Mouse (Mus musculus) heart, adult 11 months (tissue): Measurements from ENCODE around the gene Cmtm1.
"Not testable (repeated sequence)": the region's sequence is repeated elsewhere in the genome, so short reads cannot be mapped to it uniquely, and the experiment has no call there.

Experiments
- DNase-seq: peaks from one replicate; pipeline ENCODE4 v3.0.0; 2022

Gene Cmtm1

GRCm38 (mm10) chr8:104313311-104313710 is 3.4 kb upstream of the Cmtm1 start:
- DNase-seq, result peak; percentile 85

- DNase-seq, result peak; percentile 63
Measured at GRCm38 (mm10) chr8:104312023-104312422, 2.1 kb upstream of the Cmtm1 start.

- peak; percentile 76 for DNase-seq
Measured at GRCm38 (mm10) chr8:104308341-104308740, 1.6 kb downstream of the Cmtm1 start.

- no peak for DNase-seq
Measured at GRCm38 (mm10) chr8:104304962-104305361, 5.0 kb downstream of the Cmtm1 start.

GRCm38 (mm10) chr8:104302536-104302935 is 7.4 kb downstream of the Cmtm1 start:
- DNase-seq, result not testable (repeated sequence)

- DNase-seq, result not testable (repeated sequence)
Measured at GRCm38 (mm10) chr8:104301577-104301976, 8.4 kb downstream of the Cmtm1 start.

- no peak for DNase-seq
Measured at GRCm38 (mm10) chr8:104294396-104294795, 15.5 kb downstream of the Cmtm1 start.

GRCm38 (mm10) chr8:104293081-104293480 is 16.9 kb downstream of the Cmtm1 start, which contains the start of gene Cmtm2a:
Cmtm2a (minus strand) TSS chr8:104293181.
- DNase-seq, result not testable (repeated sequence)

GRCm38 (mm10) chr8:104268937-104269440 is 41.0 kb downstream of the Cmtm1 start:
- peak; percentile 56 for DNase-seq

GRCm38 (mm10) chr8:104268368-104268767 is 41.6 kb downstream of the Cmtm1 start:
- DNase-seq, result peak; percentile 49

GRCm38 (mm10) chr8:104264271-104264935 is 45.5 kb downstream of the Cmtm1 start:
- peak; percentile 84 for DNase-seq

GRCm38 (mm10) chr8:104261802-104262201 is 48.1 kb downstream of the Cmtm1 start:
- DNase-seq, result peak; percentile 3

GRCm38 (mm10) chr8:104253016-104253415 is 56.9 kb downstream of the Cmtm1 start:
- no peak for DNase-seq

GRCm38 (mm10) chr8:104251461-104251860 is 58.5 kb downstream of the Cmtm1 start:
- DNase-seq, result no peak

- DNase-seq, result peak; percentile 98
Measured at GRCm38 (mm10) chr8:104250439-104251367, 59.2 kb downstream of the Cmtm1 start, which contains the start of gene Cklf. Cklf (plus strand) TSS chr8:104250861.

- DNase-seq, result peak; percentile 77
Measured at GRCm38 (mm10) chr8:104249442-104249996, 60.4 kb downstream of the Cmtm1 start.

GRCm38 (mm10) chr8:104248276-104248675 is 61.7 kb downstream of the Cmtm1 start, which contains the start of gene Tk2:
Tk2 (minus strand) TSS chr8:104248558.
- DNase-seq, result peak; percentile 99

GRCm38 (mm10) chr8:104247908-104248275 is 62.1 kb downstream of the Cmtm1 start:
- DNase-seq, result no peak

GRCm38 (mm10) chr8:104247054-104247907 is 62.7 kb downstream of the Cmtm1 start:
- DNase-seq, result peak; percentile 98

- DNase-seq, result no peak
Measured at GRCm38 (mm10) chr8:104246621-104247020, 63.3 kb downstream of the Cmtm1 start.
